Comparison of ENCODE assay signal across 9 mouse cellular contexts in the genomic region with DNA sequence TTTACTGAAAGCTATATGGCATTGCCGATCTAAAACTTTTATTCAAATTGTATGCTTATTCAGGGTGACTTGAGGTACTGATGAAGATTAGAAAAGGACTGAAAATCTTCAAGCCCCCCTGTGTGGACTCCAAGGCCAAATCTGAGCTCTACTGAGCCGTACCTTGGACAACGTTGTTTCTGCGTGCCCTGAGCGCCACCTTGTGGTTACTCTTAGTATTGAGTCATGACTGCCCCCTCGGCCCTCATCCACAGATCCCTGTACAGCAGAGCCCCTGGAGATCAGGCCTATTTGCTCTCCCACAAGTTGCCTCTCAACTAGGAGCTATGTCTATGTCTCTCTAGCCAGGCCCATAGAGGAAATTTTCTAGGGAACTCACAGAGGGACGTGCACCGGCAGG. TPM values are rescaled to one million over a fixed set of nuclear protein-coding genes. Genes with fewer than 3 reads are reported as not detected.
A peak's percentile ranks its signal among the peaks of the same experiment; 100 is the strongest.
DNase-seq lines count a peak whose midpoint lies in the region; ATAC-seq and TF ChIP-seq lines count a peak whose summit lies in the region.
"Had no signal": no experiment of that assay in that cellular context is flagged by ENCODE, and none has a peak within 500 bp of the region (broad histone marks: within the 10 kb centered on the region; RNA-seq: fewer than 3 reads in every experiment).

No protein-coding gene starts in this region.

- TF ChIP-seq CTCF in liver, adult 2 months (IDR thresholded peaks at IDR 0.05; ENCODE audit: low read depth, low read length): peak; percentile 91

- H3K27ac ChIP-seq in liver, embryonic 12.5 days: no peak overlapping the region
- H3K27ac ChIP-seq in forebrain, embryonic 15.5 days (replicated peaks): no peak overlapping the region
- no peak overlapping the region for H3K27ac ChIP-seq in intestine, embryonic 14.5 days (ENCODE audit: low read depth)
- no peak overlapping the region for H3K27ac ChIP-seq in liver, adult 2 months (replicated peaks; ENCODE audit: insufficient read depth, low read depth, low read length)
- H3K27ac ChIP-seq: embryonic facial prominence, embryonic 15.5 days had no signal

- no peak for TF ChIP-seq POLR2A in liver, adult 2 months (IDR thresholded peaks at IDR 0.05; ENCODE audit: extremely low read depth, insufficient read depth, low read length)

- no peak overlapping the region for H3K4me2 ChIP-seq in liver, embryonic 12.5 days
- no peak overlapping the region for H3K4me2 ChIP-seq in forebrain, embryonic 15.5 days (replicated peaks)
- no peak overlapping the region for H3K4me2 ChIP-seq in intestine, embryonic 14.5 days (ENCODE audit: low read length)
- H3K4me2 ChIP-seq: embryonic facial prominence, embryonic 15.5 days had no signal

- H3K4me1 ChIP-seq in liver, embryonic 12.5 days: 0 out of 2 replicates have a peak, but pooled peaks cover 7% of the 10 kb centered on the region
- no peaks in the 10 kb centered on the region for H3K4me1 ChIP-seq in forebrain, embryonic 15.5 days
- no peaks in the 10 kb centered on the region for H3K4me1 ChIP-seq in intestine, embryonic 14.5 days (replicated peaks; ENCODE audit: control insufficient read depth, insufficient read depth, low read length)
- no peaks in the 10 kb centered on the region for H3K4me1 ChIP-seq in liver, adult 2 months (ENCODE audit: control insufficient read depth, insufficient read depth, low read length)

- peak; percentile 69 for DNase-seq in liver
- peak; percentile 74 for DNase-seq in cerebellum, adult 11 months
- DNase-seq in intestine, embryonic 14.5 days (ENCODE audit: low spot score): peak; percentile 93
- DNase-seq in liver, adult 2 months (ENCODE audit: extremely low read depth, low read depth, low spot score): no peak
- peak; percentile 56 to 72 for DNase-seq in natural killer cell, adult 2 months (ENCODE audit: low spot score in 2 of 2)
- peak; percentile 83 for DNase-seq in testis, postnatal 10 days (ENCODE audit: low spot score)

- H3K9me3 ChIP-seq in liver, embryonic 12.5 days (replicated peaks): no peaks in the 10 kb centered on the region
- H3K9me3 ChIP-seq in forebrain, embryonic 15.5 days: no peaks in the 10 kb centered on the region
- no peaks in the 10 kb centered on the region for H3K9me3 ChIP-seq in intestine, embryonic 14.5 days (ENCODE audit: control insufficient read depth, low read length)
- H3K9me3 ChIP-seq: embryonic facial prominence, embryonic 15.5 days had no signal

- H3K9ac ChIP-seq in liver, embryonic 12.5 days: no peak overlapping the region
- H3K9ac ChIP-seq in forebrain, embryonic 15.5 days (replicated peaks): no peak overlapping the region
- H3K9ac ChIP-seq in intestine, embryonic 14.5 days (ENCODE audit: low read length): no peak overlapping the region
- H3K9ac ChIP-seq in liver, adult 2 months (ENCODE audit: low read depth, low read length): no peak overlapping the region
- H3K9ac ChIP-seq: embryonic facial prominence, embryonic 15.5 days had no signal

- peaks cover 76% of the 10 kb centered on the region for H3K27me3 ChIP-seq in liver, embryonic 12.5 days (replicated peaks)
- peaks cover 29% of the 10 kb centered on the region for H3K27me3 ChIP-seq in forebrain, embryonic 15.5 days
- H3K27me3 ChIP-seq in intestine, embryonic 14.5 days (replicated peaks; ENCODE audit: control insufficient read depth, insufficient read depth, low read length): peaks cover 53% of the 10 kb centered on the region
- peaks cover 6% of the 10 kb centered on the region for H3K27me3 ChIP-seq in liver, adult 2 months (ENCODE audit: control insufficient read depth, insufficient read depth, low read length)

- H3K79me2 ChIP-seq in liver, adult 2 months (ENCODE audit: control insufficient read depth, insufficient read depth, low read length): no peaks in the 10 kb centered on the region

- no peak for ATAC-seq in liver, embryonic 12.5 days
- peak; percentile 76 for ATAC-seq in forebrain, embryonic 15.5 days (replicated peaks)
- ATAC-seq in intestine, embryonic 14.5 days (replicated peaks; ENCODE audit: low FRiP score, low TSS enrichment, low read depth): no peak

- H3K4me3 ChIP-seq in liver, embryonic 12.5 days: no peak overlapping the region
- no peak overlapping the region for H3K4me3 ChIP-seq in forebrain, embryonic 15.5 days
- H3K4me3 ChIP-seq in intestine, embryonic 14.5 days (ENCODE audit: low read depth, low read length): no peak overlapping the region
- H3K4me3 ChIP-seq in liver, adult 2 months (ENCODE audit: insufficient read depth, low read depth, low read length): no peak overlapping the region
- H3K4me3 ChIP-seq: embryonic facial prominence, embryonic 15.5 days had no signal

- 6% methylated on average over 8 of the region's 8 CpGs for WGBS in liver, embryonic 12.5 days (ENCODE audit: insufficient replicate concordance)
- WGBS in forebrain, embryonic 15.5 days: 6% methylated on average over 8 of the region's 8 CpGs
- WGBS in intestine, embryonic 14.5 days: 9% methylated on average over 8 of the region's 8 CpGs
- WGBS in liver, adult 2 months: 6% methylated on average over 8 of the region's 8 CpGs

- no peaks in the 10 kb centered on the region for H3K36me3 ChIP-seq in liver, embryonic 12.5 days
- H3K36me3 ChIP-seq in forebrain, embryonic 15.5 days: no peaks in the 10 kb centered on the region
- no peaks in the 10 kb centered on the region for H3K36me3 ChIP-seq in intestine, embryonic 14.5 days (ENCODE audit: control insufficient read depth, insufficient read depth, low read length)
- no peaks in the 10 kb centered on the region for H3K36me3 ChIP-seq in liver, adult 2 months (ENCODE audit: control insufficient read depth, insufficient read depth, low read length)
- H3K36me3 ChIP-seq: embryonic facial prominence, embryonic 15.5 days had no signal

RNA-seq across cellular contexts. Expression of a gene that starts 4.6 kb away (rescaled TPM):
- not detected in 2 replicates for polyA plus RNA-seq in liver, embryonic 12.5 days (2016; fragmentation: Nextera tagmentation; extraction: Ambion mirVana)
- 0.69 and 0.80 TPM in 2 replicates for polyA plus RNA-seq in forebrain, embryonic 15.5 days (2015; fragmentation: Nextera tagmentation; extraction: Ambion mirVana)
- 0.09 TPM in 1 of 2 replicates, not detected in the other for polyA plus RNA-seq in intestine, embryonic 14.5 days (2014; fragmentation: Nextera tagmentation; extraction: Ambion mirVana)
- total RNA-seq in liver, adult 2 months (2014; rRNA removed): not detected in 2 replicates
- polyA plus RNA-seq in liver, adult 2 months (2012; rRNA removed): not detected in 2 replicates

RNA-seq across cellular contexts. Expression of a gene that starts 12.8 kb away (rescaled TPM):
- 0.22 and 0.70 TPM in 2 replicates for polyA plus RNA-seq in liver, embryonic 12.5 days (2016; fragmentation: Nextera tagmentation; extraction: Ambion mirVana)
- polyA plus RNA-seq in forebrain, embryonic 15.5 days (2015; fragmentation: Nextera tagmentation; extraction: Ambion mirVana): 0.22 and 0.36 TPM in 2 replicates
- 1.3 and 1.4 TPM in 2 replicates for polyA plus RNA-seq in intestine, embryonic 14.5 days (2014; fragmentation: Nextera tagmentation; extraction: Ambion mirVana)
- not detected in 2 replicates for total RNA-seq in liver, adult 2 months (2014; rRNA removed)
- polyA plus RNA-seq in liver, adult 2 months (2012; rRNA removed): not detected in 2 replicates

RNA-seq across cellular contexts. Expression of a gene that starts 15.7 kb away (rescaled TPM):
- polyA plus RNA-seq in liver, embryonic 12.5 days (2016; fragmentation: Nextera tagmentation; extraction: Ambion mirVana): 0.57 and 0.99 TPM in 2 replicates
- polyA plus RNA-seq in forebrain, embryonic 15.5 days (2015; fragmentation: Nextera tagmentation; extraction: Ambion mirVana): 27.2 and 29.6 TPM in 2 replicates
- polyA plus RNA-seq in intestine, embryonic 14.5 days (2014; fragmentation: Nextera tagmentation; extraction: Ambion mirVana): 1.7 and 2.3 TPM in 2 replicates
- 0.07 and 0.18 TPM in 2 replicates for total RNA-seq in liver, adult 2 months (2014; rRNA removed)
- polyA plus RNA-seq in liver, adult 2 months (2012; rRNA removed): 0.12 and 0.24 TPM in 2 replicates

RNA-seq across cellular contexts. Expression of a gene that starts 38.2 kb away (rescaled TPM):
- polyA plus RNA-seq in liver, embryonic 12.5 days (2016; fragmentation: Nextera tagmentation; extraction: Ambion mirVana): 0.24 and 0.31 TPM in 2 replicates
- 2.5 and 2.7 TPM in 2 replicates for polyA plus RNA-seq in forebrain, embryonic 15.5 days (2015; fragmentation: Nextera tagmentation; extraction: Ambion mirVana)
- 1.2 and 1.5 TPM in 2 replicates for polyA plus RNA-seq in intestine, embryonic 14.5 days (2014; fragmentation: Nextera tagmentation; extraction: Ambion mirVana)
- 0.18 and 0.27 TPM in 2 replicates for total RNA-seq in liver, adult 2 months (2014; rRNA removed)
- polyA plus RNA-seq in liver, adult 2 months (2012; rRNA removed): 0.26 and 0.29 TPM in 2 replicates

RNA-seq across cellular contexts. Expression of a gene that starts 48.2 kb away (rescaled TPM):
- 5.7 and 6.1 TPM in 2 replicates for polyA plus RNA-seq in liver, embryonic 12.5 days (2016; fragmentation: Nextera tagmentation; extraction: Ambion mirVana)
- 12.3 and 12.9 TPM in 2 replicates for polyA plus RNA-seq in forebrain, embryonic 15.5 days (2015; fragmentation: Nextera tagmentation; extraction: Ambion mirVana)
- polyA plus RNA-seq in intestine, embryonic 14.5 days (2014; fragmentation: Nextera tagmentation; extraction: Ambion mirVana): 13.5 and 14.1 TPM in 2 replicates
- total RNA-seq in liver, adult 2 months (2014; rRNA removed): 29.1 and 29.9 TPM in 2 replicates
- polyA plus RNA-seq in liver, adult 2 months (2012; rRNA removed): 7.1 and 8.5 TPM in 2 replicates
